In the genomic region with DNA sequence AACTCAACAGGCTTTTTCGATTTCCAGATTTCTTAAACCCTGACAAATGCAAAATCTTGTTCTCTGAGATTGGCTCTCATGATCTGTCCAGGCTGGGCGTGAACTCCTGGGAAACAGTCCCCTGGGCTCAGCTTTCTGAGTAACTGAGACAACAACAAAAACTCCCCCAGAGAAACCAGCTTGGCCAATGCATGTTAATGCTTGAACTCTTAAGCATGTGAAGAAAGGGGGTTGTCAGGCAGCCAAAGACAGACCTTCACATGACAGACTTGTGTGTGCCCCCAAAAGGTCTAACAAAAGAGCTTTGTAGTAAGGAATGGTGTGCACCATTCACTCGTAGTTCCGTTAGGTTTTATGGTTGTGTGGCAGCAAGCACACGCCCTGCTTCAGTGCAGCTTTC, we compare ENCODE assay signal across 19 mouse cellular contexts.
DNase-seq lines count a peak whose midpoint lies in the region; ATAC-seq and TF ChIP-seq lines count a peak whose summit lies in the region.
"Had no signal": no experiment of that assay in that cellular context is flagged by ENCODE, and none has a peak within 500 bp of the region (broad histone marks: within the 10 kb centered on the region; RNA-seq: fewer than 3 reads in every experiment).

No protein-coding gene starts in this region.

- 68% methylated on average over 5 of the region's 5 CpGs for WGBS in kidney, postnatal 0 days
- WGBS in kidney, adult 2 months, result 88% methylated on average over 5 of the region's 5 CpGs

- no peak for TF ChIP-seq POLR2A in kidney, adult 2 months (IDR thresholded peaks at IDR 0.05; ENCODE audit: low read depth, low read length)

- no peak overlapping the region for H3K27ac ChIP-seq in kidney, postnatal 0 days
- no peak overlapping the region for H3K27ac ChIP-seq in kidney, adult 2 months (ENCODE audit: insufficient read depth, low read depth, low read length)
- H3K27ac ChIP-seq: heart, embryonic 15.5 days; neural tube, embryonic 12.5 days; stomach, postnatal 0 days had no signal

- H3K36me3 ChIP-seq in kidney, postnatal 0 days (ENCODE audit: insufficient read depth, low read length), result 0 out of 2 replicates have a peak, but pooled peaks cover 2% of the 10 kb centered on the region
- no peaks in the 10 kb centered on the region; the same call in none of the 2 replicates for H3K36me3 ChIP-seq in kidney, adult 2 months (ENCODE audit: control insufficient read depth, insufficient read depth, low read length)
- H3K36me3 ChIP-seq: G1E; heart, embryonic 15.5 days had no signal

- H3K4me2 ChIP-seq in kidney, postnatal 0 days (ENCODE audit: low read length), result no peak overlapping the region
- H3K4me2 ChIP-seq: heart, embryonic 15.5 days; neural tube, embryonic 12.5 days had no signal

- no peaks in the 10 kb centered on the region for H3K27me3 ChIP-seq in kidney, postnatal 0 days (ENCODE audit: insufficient read depth, low read length)
- no peaks in the 10 kb centered on the region for H3K27me3 ChIP-seq in kidney, adult 2 months (replicated peaks; ENCODE audit: control insufficient read depth, insufficient read depth, low read length)
- H3K27me3 ChIP-seq: heart, embryonic 15.5 days; neural tube, embryonic 12.5 days had no signal

- TF ChIP-seq CTCF in kidney, postnatal 0 days (IDR thresholded peaks at IDR 0.05; ENCODE audit: low read depth), result no peak
- TF ChIP-seq CTCF in kidney, adult 2 months (conservative IDR thresholded peaks at IDR 0.05; ENCODE audit: insufficient read depth, insufficient read length, low read depth, low read length), result no peak

- DNase-seq in cerebellum, adult 11-12 months, result peak; percentile 7
- DNase-seq in cerebellum, adult 8-10 months, result no peak
- DNase-seq in gastrocnemius, postnatal 14 days, result peak; percentile 21
- DNase-seq in gastrocnemius, postnatal 4 days (ENCODE audit: low spot score in 2 of 2), result no peak
- peak; percentile 40 for DNase-seq in kidney, postnatal 0 days (ENCODE audit: low spot score)
- no peak for DNase-seq in kidney, adult 2 months
- DNase-seq in heart, postnatal 4 days, result peak; percentile 19
- no peak for DNase-seq in layer of hippocampus, adult 9-10 months (ENCODE audit: low spot score)
- DNase-seq: cerebellum, postnatal 25 days; kidney, adult 8-10 months; kidney, postnatal 4 days; lung, postnatal 14 days; right cerebral cortex, postnatal 25 days had no signal

- intact Hi-C loops in gastrocnemius, postnatal 14 days (cut with DNase I; ENCODE audit: low total_unique reads), result no loop called here

- no peak overlapping the region for H3K9ac ChIP-seq in kidney, postnatal 0 days (ENCODE audit: low read depth, low read length)
- H3K9ac ChIP-seq: heart, embryonic 15.5 days; neural tube, embryonic 12.5 days had no signal

- H3K4me3 ChIP-seq in kidney, postnatal 0 days (replicated peaks; ENCODE audit: low read depth, low read length), result no peak overlapping the region
- no peak overlapping the region for H3K4me3 ChIP-seq in kidney, adult 2 months (ENCODE audit: insufficient read depth, low read depth, low read length)
- H3K4me3 ChIP-seq: heart, embryonic 15.5 days; megakaryocyte, embryonic 14.5 days; neural tube, embryonic 12.5 days had no signal

- H3K4me1 ChIP-seq in kidney, postnatal 0 days (replicated peaks; ENCODE audit: insufficient read depth, low read length), result no peaks in the 10 kb centered on the region; the same call in 1 of the 2 replicates
- H3K4me1 ChIP-seq in kidney, adult 2 months (ENCODE audit: control insufficient read depth, insufficient read depth, low read length), result no peaks in the 10 kb centered on the region
- H3K4me1 ChIP-seq: megakaryocyte, embryonic 14.5 days had no signal

- H3K9me3 ChIP-seq in kidney, postnatal 0 days (replicated peaks; ENCODE audit: low read length), result no peaks in the 10 kb centered on the region
- H3K9me3 ChIP-seq: G1E; heart, embryonic 15.5 days; neural tube, embryonic 12.5 days had no signal

- ATAC-seq in kidney, postnatal 0 days (replicated peaks; ENCODE audit: low FRiP score, low read depth), result no peak
- ATAC-seq: CD4-positive, CD25-positive, alpha-beta regulatory T cell, adult 4 months had no signal

Comparison
In these comparisons a context has a peak if more than half of its experiments do, and no peak if none do; other contexts are left out.
1. DNase-seq: peak in cerebellum, adult 11-12 months (single experiment), gastrocnemius, postnatal 14 days (single experiment), kidney, postnatal 0 days (single experiment) and heart, postnatal 4 days (single experiment); none in cerebellum, adult 8-10 months (single experiment), gastrocnemius, postnatal 4 days (0 of 2), kidney, adult 2 months (single experiment) and layer of hippocampus, adult 9-10 months (single experiment).